Mouse (Mus musculus): ENCODE results near the gene Ppp1r36.
A peak's percentile ranks its signal among the peaks of the same experiment; 100 is the strongest.

The Ppp1r36 gene

DNA sequence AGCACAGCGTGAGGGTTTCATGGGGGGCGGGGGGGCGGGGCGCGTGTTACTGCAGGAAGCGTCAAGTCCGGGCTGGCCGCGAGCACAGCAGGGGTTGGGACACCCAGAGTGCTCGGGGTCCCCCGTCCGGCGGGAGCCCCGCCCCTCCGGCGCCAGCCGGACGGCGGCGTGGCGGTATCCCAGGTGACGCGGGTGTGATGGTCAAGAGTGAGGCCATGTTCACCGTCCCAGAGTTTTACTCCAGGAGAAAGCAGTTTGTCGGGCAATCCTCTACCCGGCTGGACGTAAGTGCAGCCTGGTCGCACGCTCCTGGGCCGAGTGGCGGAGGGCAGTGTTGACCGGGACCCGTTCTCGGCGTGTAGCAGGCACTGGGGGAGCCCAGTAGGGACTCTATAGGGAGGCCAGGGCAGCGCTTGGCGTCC, at the start of gene Ppp1r36:
Gene Ppp1r36 (plus strand): TSS at position 106 of the 422 bp plus-strand sequence.
- peak; percentile 21 for DNase-seq (ENCODE audit: low read depth, low spot score)

GRCm38 (mm10) chr12:76368201-76368789, 49.0 kb upstream of the Ppp1r36 start:
- DNase-seq (ENCODE audit: low read depth, low spot score), result no peak

GRCm38 (mm10) chr12:76368790-76369205, 48.5 kb upstream of the Ppp1r36 start:
- DNase-seq (ENCODE audit: low read depth, low spot score), result peak; percentile 71

DNA sequence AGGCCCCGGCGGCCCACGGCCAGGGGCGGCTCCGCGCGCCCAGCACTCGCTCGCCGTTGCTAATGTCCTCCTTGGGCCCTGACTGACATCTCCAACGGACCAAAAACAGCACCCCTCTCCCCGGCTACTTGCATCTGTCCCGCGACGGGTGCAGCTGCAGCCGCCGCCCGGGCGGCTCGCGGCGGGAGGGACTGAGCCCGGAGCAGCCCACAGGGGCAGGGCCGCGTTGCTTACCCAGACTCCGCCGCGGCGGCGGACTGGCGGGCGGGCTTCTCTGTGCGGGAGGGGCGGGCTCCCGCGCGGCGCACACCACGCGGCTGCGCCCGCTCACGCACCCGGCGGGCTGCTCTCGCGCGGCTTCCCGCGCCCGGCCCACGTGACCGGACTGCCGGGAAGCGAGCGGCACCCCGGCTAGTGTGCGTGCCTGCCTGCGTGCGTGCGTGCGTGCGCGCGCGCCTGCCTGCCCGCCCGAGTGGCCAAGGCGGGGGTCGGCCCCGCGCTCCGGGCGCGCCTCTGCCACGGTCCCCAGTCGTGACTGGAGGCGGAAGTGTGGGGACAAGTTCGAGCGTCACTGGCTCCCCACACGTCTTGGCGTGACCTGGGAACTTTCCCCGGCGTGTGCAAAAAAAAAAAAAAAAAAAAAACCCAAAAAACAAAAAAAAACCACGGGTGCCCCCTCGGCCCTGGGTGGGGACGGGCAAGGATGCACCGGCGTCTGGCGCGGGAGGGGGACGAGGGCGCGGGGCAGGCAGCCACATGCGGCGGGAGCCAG, 47.9 kb upstream of the Ppp1r36 start, which contains the start of gene Zbtb25:
Gene Zbtb25 (minus strand): TSS at position 397 of the 772 bp plus-strand sequence.
- DNase-seq (ENCODE audit: low read depth, low spot score), result peak; percentile 87

DNA sequence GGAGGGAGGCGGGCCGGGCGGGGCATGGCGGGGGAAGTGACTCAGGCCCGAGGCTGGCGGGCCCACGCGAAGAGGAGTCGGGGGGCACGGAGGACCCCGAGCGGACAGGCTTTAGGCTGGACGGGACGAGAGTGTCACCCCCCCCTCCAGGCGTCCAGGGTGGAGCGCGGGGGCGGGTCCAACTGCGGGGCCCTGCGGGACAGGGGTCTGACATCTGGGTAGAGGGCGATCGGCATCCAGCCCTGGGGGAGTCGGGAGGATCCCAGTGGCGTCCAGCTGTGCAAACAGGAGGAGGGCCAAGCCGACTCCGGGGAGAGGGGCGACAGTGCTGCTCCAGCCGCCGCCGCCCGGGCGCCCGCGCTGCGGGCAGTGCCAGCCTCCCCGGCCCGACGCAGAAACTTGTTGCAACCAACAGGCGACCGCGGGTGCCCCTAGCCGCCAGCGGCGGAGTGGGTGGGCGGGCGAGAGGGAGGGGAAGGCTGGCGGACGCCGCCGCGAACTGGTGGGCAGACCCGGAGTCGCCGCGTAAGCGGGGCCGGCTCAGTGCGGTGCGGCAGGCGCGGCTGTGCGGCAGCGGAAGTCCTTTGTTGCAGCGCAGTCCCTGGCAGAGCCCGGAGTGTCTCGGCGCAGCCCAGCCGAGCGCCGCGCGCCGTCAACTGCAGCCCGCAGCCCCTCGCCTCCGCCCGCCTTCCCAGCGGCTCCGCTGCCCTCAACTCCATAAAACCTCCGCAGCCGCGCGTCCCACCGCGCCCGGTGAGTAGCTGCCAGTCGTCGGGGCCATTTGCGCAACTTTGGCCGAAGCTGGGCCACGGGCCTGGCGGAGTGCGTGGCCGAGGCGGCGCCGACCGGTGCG, 47.1 kb upstream of the Ppp1r36 start, which contains the start of gene Zbtb1:
Gene Zbtb1 (plus strand): TSS at position 289 of the 853 bp plus-strand sequence.
- DNase-seq (ENCODE audit: low read depth, low spot score), result peak; percentile 76

- DNase-seq (ENCODE audit: low read depth, low spot score), result peak; percentile 85
Observed at GRCm38 (mm10) chr12:76370831-76371571, 46.3 kb upstream of the Ppp1r36 start.

DNA sequence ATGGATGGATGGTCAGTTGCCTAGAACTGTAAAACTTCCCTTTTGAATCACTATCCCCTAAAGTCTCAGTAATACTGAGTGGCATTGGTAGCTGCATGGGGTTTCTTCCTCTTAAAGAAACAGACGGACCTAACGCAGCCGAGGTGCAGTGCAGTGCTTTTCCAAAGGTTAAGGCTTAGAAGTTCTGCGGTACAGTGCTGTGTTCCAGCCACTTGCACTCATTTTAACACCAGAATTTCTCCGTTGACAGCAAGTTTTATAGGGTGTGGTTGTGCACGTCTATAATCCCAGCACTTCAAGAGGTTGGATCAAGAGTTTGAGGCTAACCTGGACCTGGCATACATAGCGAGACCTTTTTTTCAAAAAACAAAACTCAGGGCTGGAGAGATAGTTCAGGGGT, 45.3 kb upstream of the Ppp1r36 start:
- DNase-seq (ENCODE audit: low read depth, low spot score), result no peak

DNA sequence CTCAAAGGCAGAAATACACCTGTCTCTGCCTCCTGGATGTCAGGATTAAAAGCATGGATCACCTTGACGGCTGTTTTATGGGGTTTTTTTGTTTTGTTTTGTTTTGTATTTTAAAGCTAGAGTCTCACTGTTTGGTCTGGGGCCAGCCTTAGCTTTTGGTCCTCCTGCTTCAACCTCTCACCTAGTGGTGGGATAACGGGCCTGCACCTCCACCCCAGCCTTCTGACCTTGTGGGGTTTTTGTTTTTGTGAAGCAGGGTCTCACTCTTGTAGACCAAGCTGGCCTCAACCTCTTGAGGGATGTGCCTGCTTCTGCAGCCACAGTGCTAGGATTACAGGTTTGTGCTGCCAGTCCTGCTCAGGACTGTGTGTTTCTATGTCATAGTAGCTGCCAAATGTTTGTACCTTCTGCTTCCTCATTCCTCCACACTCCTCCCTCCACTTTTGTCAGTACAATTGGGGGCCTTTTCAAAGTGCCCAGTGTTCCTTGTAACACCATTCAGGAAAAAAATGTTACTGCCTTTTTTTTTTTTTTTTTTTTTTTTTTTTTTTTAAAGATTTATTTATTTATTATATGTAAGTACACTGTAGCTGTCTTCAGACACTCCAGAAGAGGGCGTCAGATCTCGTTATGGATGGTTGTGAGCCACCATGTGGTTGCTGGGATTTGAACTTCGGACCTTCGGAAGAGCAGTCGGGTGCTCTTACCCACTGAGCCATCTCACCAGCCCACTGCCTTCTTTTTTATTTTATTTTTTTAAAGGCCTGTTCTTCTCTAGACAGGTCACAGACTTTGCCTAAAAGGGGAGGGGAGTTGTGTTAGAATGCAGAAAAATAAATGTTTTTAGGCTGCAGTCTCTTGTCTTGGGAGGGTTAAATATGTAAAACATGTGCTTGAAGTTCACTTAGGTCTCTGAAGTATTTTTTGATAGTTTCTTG, 44.2 kb upstream of the Ppp1r36 start:
- DNase-seq (ENCODE audit: low read depth, low spot score), result peak; percentile 83

- no peak for DNase-seq (ENCODE audit: low read depth, low spot score)
Observed at GRCm38 (mm10) chr12:76373991-76374390, 43.3 kb upstream of the Ppp1r36 start.

GRCm38 (mm10) chr12:76374911-76375310, 42.4 kb upstream of the Ppp1r36 start:
- DNase-seq (ENCODE audit: low read depth, low spot score), result no peak

DNA sequence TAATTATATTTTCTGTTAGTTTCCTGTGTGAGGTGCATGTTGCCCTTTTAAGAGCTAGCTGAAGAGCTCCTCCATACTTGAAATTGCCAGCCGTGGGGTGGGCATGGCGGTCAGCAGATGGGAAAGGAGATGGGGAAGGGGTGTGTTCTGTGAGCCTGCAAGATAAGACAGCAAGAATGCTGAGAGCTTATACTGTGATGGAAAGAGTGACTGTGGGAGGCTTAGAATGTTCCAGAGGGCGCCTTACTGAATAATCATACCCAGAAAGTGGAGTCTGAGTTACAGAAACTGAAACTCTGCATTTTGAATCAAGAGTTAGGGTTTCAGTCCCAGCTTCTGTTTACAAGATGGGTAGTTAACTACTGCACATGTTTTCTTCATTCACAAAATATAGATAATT, 41.8 kb upstream of the Ppp1r36 start:
- DNase-seq (ENCODE audit: low read depth, low spot score), result no peak

DNA sequence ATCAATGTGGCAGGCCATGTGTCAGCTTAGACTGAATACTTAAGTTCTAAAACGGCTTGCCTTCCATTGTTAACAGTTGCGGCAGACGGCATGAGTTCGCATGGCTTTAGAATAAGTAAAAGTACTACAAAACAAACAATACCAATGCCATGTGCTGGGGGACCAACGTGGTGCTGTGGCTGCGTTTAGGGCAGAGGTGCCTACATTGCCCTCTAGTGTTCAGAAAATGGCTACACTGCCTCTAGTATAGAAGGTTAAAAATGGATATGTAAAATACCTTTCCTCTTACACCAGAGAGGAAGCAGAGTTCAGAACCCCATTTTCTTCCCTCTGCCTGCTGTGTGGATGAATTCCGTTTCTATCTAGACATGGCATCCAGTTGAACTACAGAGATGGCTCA, 40.7 kb upstream of the Ppp1r36 start:
- DNase-seq (ENCODE audit: low read depth, low spot score), result peak; percentile 85

DNA sequence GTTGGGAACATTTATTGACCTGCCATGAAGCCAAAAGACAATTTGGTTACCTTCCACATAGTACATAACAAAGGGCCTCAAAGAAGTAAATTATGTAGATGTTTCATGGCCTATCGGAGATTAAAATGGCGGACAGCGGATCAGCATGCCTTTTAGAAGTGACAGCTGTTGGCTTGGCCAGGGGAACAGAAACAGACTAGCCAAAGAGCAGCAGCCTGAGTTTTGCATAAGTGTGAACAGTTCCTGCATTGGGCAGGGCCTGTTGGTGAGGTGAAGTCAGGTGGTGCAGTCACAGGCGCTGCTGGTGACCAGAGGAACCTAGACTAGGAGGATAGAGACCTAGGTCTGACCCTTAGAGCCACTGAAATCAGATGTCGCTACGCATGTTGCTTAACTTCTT, 40.3 kb upstream of the Ppp1r36 start:
- DNase-seq (ENCODE audit: low read depth, low spot score), result peak; percentile 63

DNA sequence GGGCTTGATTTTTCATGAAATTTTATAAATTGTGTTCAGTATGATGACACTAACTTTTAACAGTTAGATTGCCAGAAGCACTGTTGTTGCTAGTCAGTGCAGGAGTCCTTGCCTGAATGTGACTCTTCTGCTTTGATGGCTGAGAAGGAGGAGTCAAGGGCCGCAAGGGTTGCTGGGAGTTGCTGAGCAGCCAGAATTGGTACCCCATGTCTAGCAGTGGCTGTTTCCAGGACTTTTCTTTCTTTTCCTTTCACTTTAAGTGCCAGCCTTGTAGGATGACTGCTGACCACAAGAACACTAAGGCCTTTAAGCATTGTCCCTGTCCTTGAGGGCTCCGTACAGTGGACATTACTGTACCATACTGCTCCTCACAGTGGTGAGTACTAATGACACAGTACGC, 39.6 kb upstream of the Ppp1r36 start:
- peak; percentile 63 for DNase-seq (ENCODE audit: low read depth, low spot score)

DNA sequence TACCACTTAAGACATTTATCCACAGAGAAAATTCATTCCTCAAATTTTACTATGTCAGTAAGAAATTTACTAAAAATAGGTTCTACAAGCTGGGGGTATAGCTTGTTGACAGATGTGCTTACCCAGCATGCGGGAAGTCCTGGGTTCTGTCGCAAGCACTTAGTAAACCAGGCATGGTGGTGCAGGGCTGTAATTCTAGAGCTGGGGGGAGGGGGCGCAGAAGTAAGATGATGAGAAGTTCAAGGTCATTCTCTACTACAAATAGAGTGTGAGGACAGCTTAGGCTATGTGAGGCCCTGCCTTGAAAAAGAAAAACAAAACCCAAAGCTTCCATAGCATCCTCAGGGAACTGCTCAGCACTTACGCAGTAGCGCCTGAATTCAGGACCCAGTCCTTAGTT, 38.8 kb upstream of the Ppp1r36 start:
- peak; percentile 33 for DNase-seq (ENCODE audit: low read depth, low spot score)

DNA sequence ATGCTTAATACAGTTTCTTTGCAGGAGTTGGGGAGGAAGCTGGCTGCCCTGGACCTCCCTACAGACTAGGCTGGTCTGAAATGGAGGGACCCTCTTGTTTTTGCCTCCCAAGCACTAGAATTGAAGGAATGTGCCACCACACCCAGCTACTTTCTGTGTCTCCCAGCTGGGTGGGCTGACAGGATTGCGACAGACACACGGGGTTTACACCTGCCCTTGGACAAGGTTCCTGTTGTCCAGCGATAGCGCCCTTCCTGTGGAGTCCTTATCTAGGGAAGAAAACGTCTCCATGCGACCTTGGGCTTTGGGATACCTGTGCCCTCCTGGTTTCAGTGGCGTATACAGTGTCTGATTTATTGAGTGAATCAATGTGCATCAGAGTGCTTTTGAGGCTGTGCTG, 37.2 kb upstream of the Ppp1r36 start:
- DNase-seq (ENCODE audit: low read depth, low spot score), result no peak

DNA sequence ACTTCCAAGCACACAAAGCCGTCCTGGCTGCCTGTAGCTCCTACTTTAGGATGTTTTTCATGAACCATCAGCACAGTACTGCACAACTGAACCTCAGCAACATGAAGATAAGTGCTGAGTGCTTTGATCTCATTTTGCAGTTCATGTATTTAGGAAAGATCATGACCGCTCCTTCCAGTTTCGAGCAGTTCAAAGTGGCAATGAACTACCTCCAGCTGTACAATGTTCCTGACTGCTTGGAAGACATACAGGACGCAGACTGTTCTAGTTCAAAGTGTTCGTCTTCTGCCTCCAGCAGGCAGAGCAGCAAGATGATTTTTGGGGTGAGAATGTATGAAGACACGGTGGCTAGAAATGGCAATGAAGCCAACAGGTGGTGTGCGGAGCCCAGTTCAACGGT, 32.0 kb upstream of the Ppp1r36 start:
- no peak for DNase-seq (ENCODE audit: low read depth, low spot score)

- DNase-seq (ENCODE audit: low read depth, low spot score), result no peak
Observed at GRCm38 (mm10) chr12:76388794-76389193, 28.5 kb upstream of the Ppp1r36 start.

- no peak for DNase-seq (ENCODE audit: low read depth, low spot score)
Observed at GRCm38 (mm10) chr12:76391595-76392271, 25.6 kb upstream of the Ppp1r36 start.

- DNase-seq (ENCODE audit: low read depth, low spot score), result no peak
Observed at GRCm38 (mm10) chr12:76392979-76393378, 24.4 kb upstream of the Ppp1r36 start.

Data from R1 (cell line).